Mouse (Mus musculus) forebrain, embryonic 14.5 days (tissue): ENCODE measurements at regions not wholly inside any gene's neighbourhood (a gene's known extent, or its start where the extent isn't known, plus 50 kb on each side); places are given as distances from the start of the nearest gene placed in this dataset.

Experiments used
- ATAC-seq: fragments of 200-750 bp; cut with Nextera tagmentation; 2 replicates; pipeline ENCODE4 v1.8.0; 2017; ENCODE audit warnings: mild to moderate bottlenecking, moderate library complexity
- DNase-seq: peaks from one replicate; pipeline ENCODE4 v3.0.0-alpha.2; 2015; ENCODE audit warnings: low spot score
- H3K27ac ChIP-seq: fragments of 300-500 bp; sonication (generic); 2 replicates; pipeline ENCODE4 v1.5.1; 2014; ENCODE audit warnings: low read depth, mild to moderate bottlenecking, control low read depth, low read length, moderate library complexity
- H3K27me3 ChIP-seq: fragments of 300-500 bp; sonication (generic); replicated peaks from 2 replicates; pipeline ENCODE4 v1.6.1; 2014; ENCODE audit warnings: low read length, control low read depth, mixed read lengths; ENCODE audit not compliant: control insufficient read depth, insufficient read depth
- H3K36me3 ChIP-seq: fragments of 300-500 bp; sonication (generic); 2 replicates; pipeline ENCODE4 v1.6.1; 2014; ENCODE audit warnings: low read length, control low read depth; ENCODE audit not compliant: control insufficient read depth, insufficient read depth
- H3K4me1 ChIP-seq: fragments of 300-500 bp; sonication (generic); 2 replicates; pipeline ENCODE4 v1.6.1; 2014; ENCODE audit warnings: antibody characterized with exemption, low read length, control low read depth; ENCODE audit not compliant: control insufficient read depth, insufficient read depth
- H3K4me2 ChIP-seq: fragments of 300-500 bp; sonication (generic); 2 replicates; pipeline ENCODE4 v1.6.1; 2014; ENCODE audit warnings: mild to moderate bottlenecking, control low read depth, low read length
- H3K4me3 ChIP-seq: fragments of 300-500 bp; sonication (generic); 2 replicates; pipeline ENCODE4 v1.5.1; 2014; ENCODE audit warnings: low read depth, low read length, control low read depth
- H3K9ac ChIP-seq: fragments of 300-500 bp; sonication (generic); 2 replicates; pipeline ENCODE4 v1.6.1; 2014; ENCODE audit warnings: mild to moderate bottlenecking, low read length, control low read depth, moderate library complexity
- H3K9me3 ChIP-seq: fragments of 300-500 bp; sonication (generic); replicated peaks from 2 replicates; pipeline ENCODE4 v1.6.1; 2016; ENCODE audit warnings: low read length, control low read depth, mixed read lengths; ENCODE audit not compliant: control insufficient read depth
- WGBS: fragments of 180-500 bp; shearing (Covaris S2); extraction: QIAGEN DNeasy Blood & Tissue Kit; methylation state at CpG from one replicate; pipeline ENCODE4 v1.1.7; 2014; 5-methylcytosine and 5-hydroxymethylcytosine counted together

- H3K4me3 ChIP-seq = no peak overlapping the region
- ATAC-seq (no peak), DNase-seq (no peak)
- 90% methylated on average over 5 of the region's 5 CpGs for WGBS
- H3K27ac ChIP-seq = no peak overlapping the region
- no peaks in the 10 kb centered on the region for H3K9me3 ChIP-seq
- H3K27me3 ChIP-seq = no peaks in the 10 kb centered on the region
- H3K4me2 ChIP-seq = no peak overlapping the region
- H3K9ac ChIP-seq = no peak overlapping the region
- H3K4me1 ChIP-seq = peaks cover 11% of the 10 kb centered on the region
- no peaks in the 10 kb centered on the region for H3K36me3 ChIP-seq
Observed at GRCm38 (mm10) chr5:43357100-43357680, 124.2 kb downstream of the Cpeb2 start.

DNA sequence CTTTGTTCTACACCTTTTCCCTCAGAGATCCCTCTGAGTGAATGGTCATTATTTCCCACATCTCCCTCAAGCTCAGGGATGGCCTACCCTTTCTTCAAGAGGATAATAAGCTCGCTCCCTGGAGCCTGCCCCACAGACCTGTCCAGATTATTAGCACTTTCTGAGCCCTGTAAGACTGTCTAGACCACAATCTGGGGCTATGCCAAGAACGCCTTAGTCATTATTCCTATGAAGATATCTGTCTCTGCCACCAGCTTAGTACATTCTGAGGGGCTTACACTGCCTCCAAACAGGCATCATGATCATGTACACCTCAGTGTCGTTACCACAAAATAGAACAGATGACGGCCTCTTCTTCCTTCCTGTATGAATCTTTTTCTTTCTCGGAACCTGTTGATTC is 124.9 kb downstream of the Cpeb2 start:
- WGBS = 91% methylated on average over 5 of the region's 5 CpGs

GRCm38 (mm10) chr5:43358928-43359765 is 126.2 kb downstream of the Cpeb2 start:
- ATAC-seq = no peak
- WGBS = 57% methylated on average over 7 of the region's 7 CpGs
- no peaks in the 10 kb centered on the region for H3K9me3 ChIP-seq
- DNase-seq = peak; percentile 30
- no peak overlapping the region for H3K9ac ChIP-seq
- H3K36me3 ChIP-seq = no peaks in the 10 kb centered on the region
- H3K27ac ChIP-seq = no peak overlapping the region
- H3K4me1 ChIP-seq = peaks cover 11% of the 10 kb centered on the region
- H3K4me2 ChIP-seq = no peak overlapping the region
- no peak overlapping the region for H3K4me3 ChIP-seq
- H3K27me3 ChIP-seq = no peaks in the 10 kb centered on the region

More for the DNA sequence above, 124.9 kb downstream of the Cpeb2 start:
- H3K9ac ChIP-seq = no peak overlapping the region
- H3K27ac ChIP-seq = no peak overlapping the region
- H3K36me3 ChIP-seq = no peaks in the 10 kb centered on the region
- DNase-seq = no peak
- H3K4me3 ChIP-seq = no peak overlapping the region
- H3K27me3 ChIP-seq = no peaks in the 10 kb centered on the region
- peaks cover 11% of the 10 kb centered on the region for H3K4me1 ChIP-seq
- no peak for ATAC-seq
- no peaks in the 10 kb centered on the region for H3K9me3 ChIP-seq
- no peak overlapping the region for H3K4me2 ChIP-seq

DNA sequence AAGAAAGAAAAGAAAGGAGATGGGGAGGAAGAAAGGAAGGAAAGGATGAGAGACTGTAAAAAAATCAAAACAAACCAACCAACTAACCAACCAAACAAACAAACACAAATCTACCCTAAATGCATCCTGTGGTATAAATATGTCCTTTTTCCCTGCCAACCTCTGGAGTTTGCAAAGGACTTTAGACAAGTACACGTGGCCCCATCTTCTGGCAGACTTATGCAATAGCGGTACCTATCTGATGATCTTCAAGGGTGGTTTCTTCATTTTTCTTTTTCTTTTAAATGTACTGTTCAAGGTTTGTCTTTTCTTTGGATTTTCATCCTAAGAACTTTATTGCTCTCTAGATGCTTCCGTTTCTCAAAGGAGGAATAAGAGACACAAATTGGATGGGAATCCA is 127.3 kb downstream of the Cpeb2 start:
- no peak overlapping the region for H3K9ac ChIP-seq
- no peaks in the 10 kb centered on the region for H3K27me3 ChIP-seq
- H3K27ac ChIP-seq = no peak overlapping the region
- ATAC-seq = no peak
- 56% methylated on average over 3 of the region's 3 CpGs for WGBS
- peak; percentile 79 for DNase-seq
- H3K9me3 ChIP-seq = no peaks in the 10 kb centered on the region
- H3K4me1 ChIP-seq = peaks cover 6% of the 10 kb centered on the region; the same call in 1 of the 2 replicates
- no peak overlapping the region for H3K4me3 ChIP-seq
- H3K4me2 ChIP-seq = no peak overlapping the region
- no peaks in the 10 kb centered on the region for H3K36me3 ChIP-seq

- H3K36me3 ChIP-seq = no peaks in the 10 kb centered on the region
- ATAC-seq = no peak
- no peaks in the 10 kb centered on the region for H3K9me3 ChIP-seq
- DNase-seq = no peak
- H3K4me2 ChIP-seq = no peak overlapping the region
- no peak overlapping the region for H3K4me3 ChIP-seq
- H3K27me3 ChIP-seq = no peaks in the 10 kb centered on the region
- WGBS = 90% methylated on average over 1 of the region's 1 CpGs
- no peak overlapping the region for H3K27ac ChIP-seq
- H3K9ac ChIP-seq = no peak overlapping the region
- no peaks in the 10 kb centered on the region for H3K4me1 ChIP-seq
Observed at GRCm38 (mm10) chr5:43361026-43361425, 128.1 kb downstream of the Cpeb2 start.

GRCm38 (mm10) chr5:43372385-43372784 is 139.4 kb downstream of the Cpeb2 start:
- DNase-seq = no peak
- Histone ChIP-seq H3K9me3 (no peaks in the 10 kb centered on the region), H3K27ac (no peak overlapping the region), H3K4me2 (no peak overlapping the region), H3K4me1 (no peaks in the 10 kb centered on the region), H3K4me3 (no peak overlapping the region), H3K9ac (no peak overlapping the region), H3K27me3 (no peaks in the 10 kb centered on the region), H3K36me3 (no peaks in the 10 kb centered on the region)
- WGBS = 81% methylated on average over 1 of the region's 1 CpGs
- no peak for ATAC-seq

- Histone ChIP-seq H3K36me3 (no peaks in the 10 kb centered on the region), H3K4me2 (no peak overlapping the region), H3K9ac (no peak overlapping the region), H3K27ac (no peak overlapping the region), H3K9me3 (no peaks in the 10 kb centered on the region), H3K27me3 (no peaks in the 10 kb centered on the region), H3K4me1 (no peaks in the 10 kb centered on the region), H3K4me3 (no peak overlapping the region)
- ATAC-seq (no peak), DNase-seq (no peak)
- WGBS = 89% methylated on average over 3 of the region's 3 CpGs
Observed at GRCm38 (mm10) chr5:43384689-43385375, 130.5 kb upstream of the C1qtnf7 start.

- 34% methylated on average over 2 of the region's 2 CpGs for WGBS
- 0 out of 2 replicates have a peak, but pooled peaks cover 4% of the 10 kb centered on the region for H3K4me1 ChIP-seq
- ATAC-seq (no peak), DNase-seq (no peak)
- no peak overlapping the region for H3K4me3 ChIP-seq
- no peak overlapping the region for H3K27ac ChIP-seq
- no peak overlapping the region for H3K4me2 ChIP-seq
- H3K36me3 ChIP-seq = no peaks in the 10 kb centered on the region
- H3K9me3 ChIP-seq = no peaks in the 10 kb centered on the region
- H3K9ac ChIP-seq = no peak overlapping the region
- H3K27me3 ChIP-seq = no peaks in the 10 kb centered on the region
Observed at GRCm38 (mm10) chr5:43390997-43391396, 124.3 kb upstream of the C1qtnf7 start.
